Mouse (Mus musculus) yolk sac, embryonic 10.5 days (tissue): Measurements from ENCODE around the gene Cox6b2.

ENCODE experiments used
- DNase-seq: peaks from one replicate; pipeline ENCODE4 v3.0.0-alpha.2; 2017; ENCODE audit warnings: low spot score

The Cox6b2 gene

GRCm38 (mm10) chr7:4719276-4719675 lies 33.6 kb downstream of the Cox6b2 start:
- DNase-seq = no peak

GRCm38 (mm10) chr7:4716955-4717354 lies 35.9 kb downstream of the Cox6b2 start:
- DNase-seq = no peak

GRCm38 (mm10) chr7:4712594-4712993 lies 40.3 kb downstream of the Cox6b2 start:
- no peak for DNase-seq

GRCm38 (mm10) chr7:4705098-4705497 lies 47.8 kb downstream of the Cox6b2 start:
- DNase-seq = no peak

GRCm38 (mm10) chr7:4703195-4703594 lies 49.7 kb downstream of the Cox6b2 start:
- no peak for DNase-seq

- no peak for DNase-seq
Measured at GRCm38 (mm10) chr7:4702334-4702733, 50.6 kb downstream of the Cox6b2 start.
